In genomic region chr7:143753990-143754715, GRCm38 (mm10) we compare ENCODE assay signal across 9 mouse cellular contexts. TPM values are rescaled to one million over a fixed set of nuclear protein-coding genes. Genes with fewer than 3 reads are reported as not detected.
DNase-seq lines count a peak whose midpoint lies in the region; ATAC-seq and TF ChIP-seq lines count a peak whose summit lies in the region.
"Had no signal": no experiment of that assay in that cellular context is flagged by ENCODE, and none has a peak within 500 bp of the region (broad histone marks: within the 10 kb centered on the region; RNA-seq: fewer than 3 reads in every experiment).

No protein-coding gene starts in this region.

- H3K9me3 ChIP-seq in liver, embryonic 11.5 days (ENCODE audit: control insufficient read depth, low read length), result no peaks in the 10 kb centered on the region
- H3K9me3 ChIP-seq in liver, embryonic 14.5 days (ENCODE audit: control insufficient read depth, low read length), result no peaks in the 10 kb centered on the region
- H3K9me3 ChIP-seq: hindbrain, embryonic 15.5 days had no signal

- ATAC-seq in CD4-positive, CD25-positive, alpha-beta regulatory T cell, adult 4 months, result no peak
- no peak for ATAC-seq in liver, embryonic 11.5 days (replicated peaks; ENCODE audit: low FRiP score)
- ATAC-seq in liver, embryonic 14.5 days (ENCODE audit: insufficient read depth), result no peak

- H3K4me1 ChIP-seq in liver, adult 2 months (ENCODE audit: control insufficient read depth, insufficient read depth, low read length), result peaks cover 39% of the 10 kb centered on the region
- H3K4me1 ChIP-seq in liver, embryonic 11.5 days (replicated peaks; ENCODE audit: control insufficient read depth, insufficient read depth, low read length), result no peaks in the 10 kb centered on the region; the same call in 1 of the 2 replicates
- H3K4me1 ChIP-seq in liver, embryonic 14.5 days (replicated peaks; ENCODE audit: control insufficient read depth in 2 of 2, insufficient read depth in 2 of 2, low read length in 1 of 2), result peaks cover 0 to 2% of the 10 kb centered on the region in 2 experiments; a peak in 1 of 4 replicates
- H3K4me1 ChIP-seq in small intestine, adult 2 months (ENCODE audit: control insufficient read depth, insufficient read depth, insufficient read length, low read length), result peaks cover 17% of the 10 kb centered on the region

- H3K79me2 ChIP-seq in liver, adult 2 months (ENCODE audit: control insufficient read depth, insufficient read depth, low read length), result no peaks in the 10 kb centered on the region

- WGBS in liver, adult 2 months, result 56% methylated on average over 5 of the region's 5 CpGs
- 42% methylated on average over 5 of the region's 5 CpGs for WGBS in liver, embryonic 11.5 days
- WGBS in liver, embryonic 14.5 days (ENCODE audit: insufficient replicate concordance), result 27% methylated on average over 5 of the region's 5 CpGs
- 38% methylated on average over 5 of the region's 5 CpGs for WGBS in small intestine, adult 2 months

- peak; percentile 85 for DNase-seq in CD4-positive, CD25-positive, alpha-beta regulatory T cell, adult 2 months (ENCODE audit: low read depth, low spot score)
- peak; percentile 59 for DNase-seq in liver, adult 2 months (ENCODE audit: extremely low read depth, low read depth, low spot score)
- DNase-seq in liver, embryonic 11.5 days (ENCODE audit: low spot score), result no peak
- peak; percentile 68 for DNase-seq in brain, embryonic 14.5 days (ENCODE audit: low read depth)
- DNase-seq in gastrocnemius, adult 2 months, result peak; percentile 81
- peak in 1 of 3 experiments; percentile 17 for DNase-seq in liver, embryonic 14.5 days (ENCODE audit: low read depth in 3 of 3, low spot score in 3 of 3)

- no peak overlapping the region for H3K27ac ChIP-seq in liver, adult 2 months (replicated peaks; ENCODE audit: insufficient read depth, low read depth, low read length)
- H3K27ac ChIP-seq in liver, embryonic 11.5 days (ENCODE audit: low read depth, low read length), result no peak overlapping the region
- no peak overlapping the region for H3K27ac ChIP-seq in gastrocnemius, adult 2 months
- H3K27ac ChIP-seq in liver, embryonic 14.5 days, result no peak overlapping the region
- no peak overlapping the region for H3K27ac ChIP-seq in small intestine, adult 2 months (ENCODE audit: insufficient read depth, low read depth, low read length)
- H3K27ac ChIP-seq: hindbrain, embryonic 15.5 days had no signal

- no peak overlapping the region for H3K9ac ChIP-seq in liver, adult 2 months (ENCODE audit: low read depth, low read length)
- H3K9ac ChIP-seq in liver, embryonic 11.5 days (ENCODE audit: low read depth, low read length), result no peak overlapping the region
- H3K9ac ChIP-seq in liver, embryonic 14.5 days (replicated peaks), result no peak overlapping the region
- H3K9ac ChIP-seq: hindbrain, embryonic 15.5 days had no signal

- H3K27me3 ChIP-seq in liver, adult 2 months (ENCODE audit: control insufficient read depth, insufficient read depth, low read length), result no peaks in the 10 kb centered on the region
- H3K27me3 ChIP-seq in liver, embryonic 11.5 days (replicated peaks; ENCODE audit: control insufficient read depth, insufficient read depth, low read length), result peaks cover 24% of the 10 kb centered on the region
- H3K27me3 ChIP-seq in liver, embryonic 14.5 days (ENCODE audit: control insufficient read depth, insufficient read depth, low read length), result no peaks in the 10 kb centered on the region; the same call in 1 of the 2 replicates
- no peaks in the 10 kb centered on the region for H3K27me3 ChIP-seq in small intestine, adult 2 months (ENCODE audit: control insufficient read depth, insufficient read depth, low read length)

- H3K4me3 ChIP-seq in liver, adult 2 months (ENCODE audit: insufficient read depth, low read depth, low read length), result no peak overlapping the region
- H3K4me3 ChIP-seq in liver, embryonic 11.5 days (ENCODE audit: low read depth, low read length), result no peak overlapping the region
- no peak overlapping the region for H3K4me3 ChIP-seq in gastrocnemius, adult 2 months
- H3K4me3 ChIP-seq in liver, embryonic 14.5 days (ENCODE audit: insufficient read depth in 1 of 2, low read depth in 2 of 2, low read length in 2 of 2), result no peak overlapping the region
- H3K4me3 ChIP-seq in small intestine, adult 2 months (ENCODE audit: low read depth, low read length), result no peak overlapping the region
- H3K4me3 ChIP-seq: hindbrain, embryonic 15.5 days had no signal

- peak; percentile 94 for TF ChIP-seq CTCF in liver, adult 2 months (IDR thresholded peaks at IDR 0.05; ENCODE audit: low read depth, low read length)
- peak; percentile 84 for TF ChIP-seq CTCF in brain, embryonic 14.5 days (IDR thresholded peaks at IDR 0.05; ENCODE audit: borderline replicate concordance, extremely low read depth, insufficient read depth, insufficient read length)
- peak; percentile 86 for TF ChIP-seq CTCF in gastrocnemius, adult 2 months (IDR thresholded peaks at IDR 0.05)
- TF ChIP-seq CTCF in liver, embryonic 14.5 days (IDR thresholded peaks at IDR 0.05; ENCODE audit: low read depth), result peak; percentile 85
- peak; percentile 89; the same call in 1 of the 2 replicates for TF ChIP-seq CTCF in small intestine, adult 2 months (IDR thresholded peaks at IDR 0.05; ENCODE audit: extremely low read depth, insufficient read length, insufficient replicate concordance, low read depth, low read length)

- TF ChIP-seq POLR2A in liver, adult 2 months (IDR thresholded peaks at IDR 0.05; ENCODE audit: extremely low read depth, insufficient read depth, low read length), result no peak
- no peak for TF ChIP-seq POLR2A in brain, embryonic 14.5 days (IDR thresholded peaks at IDR 0.05; ENCODE audit: borderline replicate concordance, extremely low read depth, insufficient read depth, insufficient read length, poor library complexity, severe bottlenecking)
- TF ChIP-seq POLR2A in small intestine, adult 2 months (IDR thresholded peaks at IDR 0.05; ENCODE audit: low read depth, low read length), result no peak

- intact Hi-C loops in gastrocnemius, adult 2 months (cut with DNase I), result no loop called here

- no peak for TF ChIP-seq EP300 in liver, embryonic 14.5 days (IDR thresholded peaks at IDR 0.05; ENCODE audit: low read depth)

- no peaks in the 10 kb centered on the region for H3K36me3 ChIP-seq in liver, adult 2 months (ENCODE audit: control insufficient read depth, insufficient read depth, low read length)
- H3K36me3 ChIP-seq in liver, embryonic 11.5 days (ENCODE audit: control insufficient read depth, insufficient read depth, low read length), result no peaks in the 10 kb centered on the region
- no peaks in the 10 kb centered on the region for H3K36me3 ChIP-seq in liver, embryonic 14.5 days (replicated peaks; ENCODE audit: control insufficient read depth, insufficient read depth, low read depth)
- H3K36me3 ChIP-seq in small intestine, adult 2 months (ENCODE audit: control insufficient read depth, insufficient read depth, low read length), result no peaks in the 10 kb centered on the region
- H3K36me3 ChIP-seq: hindbrain, embryonic 15.5 days had no signal

- no peak overlapping the region for H3K4me2 ChIP-seq in liver, embryonic 11.5 days
- H3K4me2 ChIP-seq in liver, embryonic 14.5 days (ENCODE audit: low read depth), result no peak overlapping the region
- H3K4me2 ChIP-seq: hindbrain, embryonic 15.5 days had no signal

RNA-seq across cellular contexts. Expression of gene Osbpl5, which starts 2.6 kb away (rescaled TPM):
- 10 to 100 TPM; 17.2 to 31.0 TPM for polyA plus RNA-seq in CD4-positive, CD25-positive, alpha-beta regulatory T cell, adult 4 months (2017; shearing (Covaris generic))
- 2.7 and 2.8 TPM in 2 replicates for total RNA-seq in liver, adult 2 months (2014; rRNA removed)
- polyA plus RNA-seq in liver, adult 2 months (2012; rRNA removed), result 3.0 and 3.8 TPM in 2 replicates
- 8.3 and 8.9 TPM in 2 replicates for polyA plus RNA-seq in liver, embryonic 11.5 days (2014; fragmentation: Nextera tagmentation; extraction: Ambion mirVana)
- polyA plus RNA-seq in brain, embryonic 14.5 days (2012; rRNA removed), result 52.0 and 59.1 TPM in 2 replicates
- total RNA-seq in gastrocnemius, adult 2 months (2021), result 10 to 100 TPM; 12.7 to 18.4 TPM
- polyA plus RNA-seq in liver, embryonic 14.5 days (2012; rRNA removed), result 1.5 and 1.6 TPM in 2 replicates
- polyA plus RNA-seq in liver, embryonic 14.5 days (2014; fragmentation: Nextera tagmentation; extraction: Ambion mirVana), result 1.3 and 1.9 TPM in 2 replicates
- 15.9 and 23.1 TPM in 2 replicates for polyA plus RNA-seq in small intestine, adult 2 months (2012; rRNA removed)

RNA-seq across cellular contexts. Expression of gene Mrgprg, which starts 12.6 kb away (rescaled TPM):
- not detected for polyA plus RNA-seq in CD4-positive, CD25-positive, alpha-beta regulatory T cell, adult 4 months (2017; shearing (Covaris generic))
- not detected in 2 replicates for total RNA-seq in liver, adult 2 months (2014; rRNA removed)
- polyA plus RNA-seq in liver, adult 2 months (2012; rRNA removed), result 0.05 TPM in 1 of 2 replicates, not detected in the other
- not detected in 2 replicates for polyA plus RNA-seq in liver, embryonic 11.5 days (2014; fragmentation: Nextera tagmentation; extraction: Ambion mirVana)
- polyA plus RNA-seq in brain, embryonic 14.5 days (2012; rRNA removed), result not detected in 2 replicates
- total RNA-seq in gastrocnemius, adult 2 months (2021), result 1 to 10 TPM in 1 of 2 experiments, under 1 TPM in 1; 0.26 to 1.3 TPM
- not detected in 2 replicates for polyA plus RNA-seq in liver, embryonic 14.5 days (2012; rRNA removed)
- polyA plus RNA-seq in liver, embryonic 14.5 days (2014; fragmentation: Nextera tagmentation; extraction: Ambion mirVana), result not detected in 2 replicates
- 0.27 TPM in 1 of 2 replicates, not detected in the other for polyA plus RNA-seq in small intestine, adult 2 months (2012; rRNA removed)
- polyA plus RNA-seq: hindbrain, embryonic 15.5 days had no signal

RNA-seq across cellular contexts. Expression of gene Mrgpre, which starts 30.1 kb away (rescaled TPM):
- 10 to 100 TPM in 1 of 2 experiments, 1 to 10 TPM in 1; 5.7 to 11.7 TPM for polyA plus RNA-seq in CD4-positive, CD25-positive, alpha-beta regulatory T cell, adult 4 months (2017; shearing (Covaris generic))
- total RNA-seq in liver, adult 2 months (2014; rRNA removed), result 0.09 and 0.54 TPM in 2 replicates
- polyA plus RNA-seq in liver, adult 2 months (2012; rRNA removed), result 0.52 and 0.78 TPM in 2 replicates
- polyA plus RNA-seq in liver, embryonic 11.5 days (2014; fragmentation: Nextera tagmentation; extraction: Ambion mirVana), result 0.59 and 0.86 TPM in 2 replicates
- 6.4 and 10.5 TPM in 2 replicates for polyA plus RNA-seq in brain, embryonic 14.5 days (2012; rRNA removed)
- under 1 TPM; 0.43 to 0.84 TPM for total RNA-seq in gastrocnemius, adult 2 months (2021)
- polyA plus RNA-seq in liver, embryonic 14.5 days (2012; rRNA removed), result 0.28 and 0.37 TPM in 2 replicates
- 0.19 and 0.23 TPM in 2 replicates for polyA plus RNA-seq in liver, embryonic 14.5 days (2014; fragmentation: Nextera tagmentation; extraction: Ambion mirVana)
- 1.6 and 3.6 TPM in 2 replicates for polyA plus RNA-seq in small intestine, adult 2 months (2012; rRNA removed)
